Mouse (Mus musculus): Measurements from ENCODE around the gene Pet100. TPM values are rescaled to one million over a fixed set of nuclear protein-coding genes. Genes with fewer than 3 reads are reported as not detected.

The Pet100 gene
- total RNA-seq, 2 experiments from 2014 or later, result 84.7 to 91.0 TPM

Other genes with a start within 250 kb of the Pet100 start
- 10 to 100 TPM in 1 of 2 experiments, 1 to 10 TPM in 1; 8.4 to 10.5 TPM for gene Arhgef18, start 228.5 kb upstream of the Pet100 start, total RNA-seq (2021)
- gene Pex11g, start 153.9 kb upstream of the Pet100 start, total RNA-seq (2021), result 1 to 10 TPM; 1.9 to 3.2 TPM
- not detected for gene Tex45, start 150.7 kb upstream of the Pet100 start, total RNA-seq (2021)
- gene Zfp358, start 128.4 kb upstream of the Pet100 start, total RNA-seq (2021), result 10 to 100 TPM; 39.1 to 39.4 TPM
- gene Mcoln1, start 121.1 kb upstream of the Pet100 start, total RNA-seq (2021), result 10 to 100 TPM; 21.5 to 22.5 TPM
- 10 to 100 TPM in 1 of 2 experiments, 1 to 10 TPM in 1; 8.0 to 10.0 TPM for gene Pnpla6, start 106.2 kb upstream of the Pet100 start, total RNA-seq (2021)
- gene C330021F23Rik, start 53.6 kb upstream of the Pet100 start, total RNA-seq (2021), result not detected
- under 1 TPM; 0.26 to 0.41 TPM for gene Camsap3, start 34.3 kb upstream of the Pet100 start, total RNA-seq (2021)
- 10 to 100 TPM; 10.7 to 11.2 TPM for gene Xab2, start 232 bp upstream of the Pet100 start, total RNA-seq (2021)
- not detected for gene Pcp2, start 4.0 kb downstream of the Pet100 start, total RNA-seq (2021)
- gene Stxbp2, start 9.4 kb downstream of the Pet100 start, total RNA-seq (2021), result 1 to 10 TPM; 3.6 to 4.8 TPM
- gene Retn, start 34.2 kb downstream of the Pet100 start, total RNA-seq (2021), result 1 to 10 TPM; 2.0 to 8.4 TPM
- not detected for gene Mcemp1, start 44.2 kb downstream of the Pet100 start, total RNA-seq (2021)
- 1 to 10 TPM in 1 of 2 experiments, under 1 TPM in 1; 0.96 to 1.4 TPM for gene Fcor, start 50.8 kb downstream of the Pet100 start, total RNA-seq (2021)
- 10 to 100 TPM; 18.4 to 21.3 TPM for gene Trappc5, start 54.8 kb downstream of the Pet100 start, total RNA-seq (2021)
- gene Fcer2a, start 72.6 kb downstream of the Pet100 start, total RNA-seq (2021), result not detected
- gene Clec4g, start 99.1 kb downstream of the Pet100 start, total RNA-seq (2021), result not detected
- under 1 TPM; 0.64 to 1.00 TPM for gene Cd209a, start 127.4 kb downstream of the Pet100 start, total RNA-seq (2021)
- gene Cd209e, start 232.8 kb downstream of the Pet100 start, total RNA-seq (2021), result not detected

Measured in gastrocnemius, adult 18-20 months (tissue).